Mouse (Mus musculus) midbrain, embryonic 15.5 days (tissue): Measurements from ENCODE around the gene Gdf11. TPM values are rescaled to one million over a fixed set of nuclear protein-coding genes. Genes with fewer than 3 reads are reported as not detected.

Experiments used
- ATAC-seq: fragments of 200-750 bp; cut with Nextera tagmentation; replicated peaks from 2 replicates; pipeline ENCODE4 v1.8.0; 2017; ENCODE audit warnings: moderate TSS enrichment
- H3K27ac ChIP-seq: fragments of 300-500 bp; sonication (generic); 2 replicates; pipeline ENCODE4 v1.5.1; 2015; ENCODE audit warnings: mild to moderate bottlenecking, inconsistent platforms
- H3K27me3 ChIP-seq: fragments of 300-500 bp; sonication (generic); replicated peaks from 2 replicates; pipeline ENCODE4 v1.6.1; 2015; ENCODE audit warnings: inconsistent platforms
- H3K36me3 ChIP-seq: fragments of 300-500 bp; sonication (generic); replicated peaks from 2 replicates; pipeline ENCODE4 v1.6.1; 2015; ENCODE audit warnings: inconsistent platforms
- H3K4me1 ChIP-seq: fragments of 300-500 bp; sonication (generic); 2 replicates; pipeline ENCODE4 v1.6.1; 2015; ENCODE audit warnings: inconsistent platforms
- H3K4me2 ChIP-seq: fragments of 300-500 bp; sonication (generic); 2 replicates; pipeline ENCODE4 v1.6.1; 2015; ENCODE audit warnings: inconsistent platforms, mild to moderate bottlenecking, moderate library complexity
- H3K4me3 ChIP-seq: fragments of 300-500 bp; sonication (generic); 2 replicates; pipeline ENCODE4 v1.5.1; 2015; ENCODE audit warnings: mild to moderate bottlenecking, inconsistent platforms
- H3K9ac ChIP-seq: fragments of 300-500 bp; sonication (generic); 2 replicates; pipeline ENCODE4 v1.6.1; 2015; ENCODE audit warnings: mild to moderate bottlenecking, inconsistent platforms
- H3K9me3 ChIP-seq: fragments of 300-500 bp; sonication (generic); 2 replicates; pipeline ENCODE4 v1.6.1; 2016; ENCODE audit warnings: inconsistent platforms
- WGBS: fragments of 180-500 bp; shearing (Covaris S2); methylation state at CpG from one replicate; pipeline ENCODE4 v1.1.7; 2015; ENCODE audit warnings: mixed read lengths; 5-methylcytosine and 5-hydroxymethylcytosine counted together
- polyA plus RNA-seq: library from polyadenylated mRNA; unstranded; fragments of >200 nt; fragmentation: Nextera tagmentation; extraction: Ambion mirVana; gene quantifications from 2 replicates; pipeline ENCODE4 v1.2.1, GENCODE M21; 2015

Gdf11 gene
- polyA plus RNA-seq, 1 experiment from 2014 or later = 10.9 TPM

DNA sequence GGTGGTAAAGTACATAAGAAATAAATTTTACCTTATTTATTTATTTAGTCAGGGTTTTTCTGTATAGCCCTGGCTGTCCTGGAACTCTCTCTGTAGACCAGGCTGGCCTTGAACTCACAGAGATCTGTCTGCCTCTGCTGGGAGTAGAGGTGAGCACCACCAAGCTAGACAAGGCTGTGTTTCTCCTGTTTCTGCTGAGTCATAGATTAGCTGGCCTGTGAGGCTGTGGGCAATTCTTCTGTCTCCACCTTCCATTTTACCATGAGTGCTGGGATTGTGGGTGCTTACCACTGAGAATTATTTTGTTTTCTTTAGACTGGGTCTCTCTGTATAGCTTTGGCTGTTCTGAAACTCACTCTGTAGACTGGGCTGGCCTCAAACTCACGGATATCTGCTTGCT, 9.9 kb upstream of the Gdf11 start:
- H3K4me3 ChIP-seq = no peak overlapping the region
- H3K27me3 ChIP-seq = peaks cover 7% of the 10 kb centered on the region
- no peak overlapping the region for H3K4me2 ChIP-seq
- H3K27ac ChIP-seq = no peak overlapping the region
- no peaks in the 10 kb centered on the region; the same call in 1 of the 2 replicates for H3K4me1 ChIP-seq
- no peaks in the 10 kb centered on the region for H3K36me3 ChIP-seq
- H3K9ac ChIP-seq = no peak overlapping the region
- no peaks in the 10 kb centered on the region for H3K9me3 ChIP-seq
- 72% methylated on average over 1 of the region's 1 CpGs for WGBS
- no peak for ATAC-seq

DNA sequence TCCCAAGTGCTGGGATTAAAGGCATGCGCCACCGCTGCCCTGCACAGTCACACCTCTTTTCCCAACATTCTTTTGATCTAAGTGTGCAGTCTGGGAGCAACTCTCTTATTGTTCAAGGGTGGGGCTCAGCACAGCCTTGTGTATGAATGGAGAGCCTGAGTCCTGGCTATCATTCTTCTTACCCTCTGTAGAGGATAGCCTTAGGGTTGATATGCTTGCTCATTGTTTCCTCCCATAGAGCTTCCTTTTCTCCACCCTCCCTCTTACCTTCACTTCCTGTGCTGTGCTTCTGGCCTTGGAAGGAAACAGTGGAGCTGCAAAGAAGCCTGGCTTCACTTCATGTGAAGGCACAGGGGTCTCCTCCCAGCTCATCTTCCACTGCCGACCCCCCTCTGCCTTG, 9.2 kb upstream of the Gdf11 start, which contains the start of gene Cd63:
Gene Cd63 (plus strand): TSS at position 292 of the 400 bp plus-strand sequence.
- Histone ChIP-seq H3K36me3 (no peaks in the 10 kb centered on the region), H3K9ac (no peak within 1 kb of the TSS), H3K27ac (no peak within 1 kb of the TSS), H3K4me2 (no peak within 1 kb of the TSS), H3K27me3 (peaks cover 15% of the 10 kb centered on the region), H3K9me3 (no peaks in the 10 kb centered on the region), H3K4me3 (no peak within 1 kb of the TSS), H3K4me1 (peaks cover 7% of the 10 kb centered on the region)
- WGBS = 83% methylated on average over 3 of the region's 3 CpGs
- ATAC-seq = no peak

DNA sequence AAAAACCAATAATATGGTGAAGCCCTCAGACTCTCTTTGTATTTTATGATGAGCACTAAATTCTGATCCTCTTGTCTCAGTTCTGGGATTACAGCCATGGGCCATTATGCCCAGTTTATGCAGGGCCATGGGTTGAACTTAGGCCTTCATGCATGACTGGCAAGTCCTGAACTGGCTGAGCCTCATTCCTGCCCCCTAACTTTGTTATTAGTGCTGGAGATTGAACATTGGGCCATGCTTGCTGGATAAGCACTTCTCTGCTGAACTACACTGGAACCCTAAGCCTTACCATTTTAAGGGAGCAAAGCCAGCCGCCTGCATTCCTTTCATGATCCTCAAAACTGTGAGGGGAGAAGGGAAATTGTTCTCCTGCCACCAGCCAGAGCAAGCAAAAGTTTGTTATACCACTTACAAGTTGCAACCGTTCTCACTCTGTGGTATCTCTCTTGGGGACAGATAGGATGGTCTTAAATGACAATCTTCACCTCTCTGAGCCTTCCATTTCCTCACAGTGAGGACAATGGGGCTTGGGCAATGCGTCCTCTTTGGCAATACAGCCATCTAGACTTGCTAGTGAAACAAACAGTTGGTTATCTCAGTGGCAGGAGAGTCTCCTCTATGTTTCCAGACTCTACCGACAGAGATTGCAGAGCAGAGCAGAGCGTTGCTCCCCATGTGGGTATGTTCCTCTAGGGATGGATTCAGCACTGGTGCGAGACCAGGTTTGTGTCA, 8.4 kb upstream of the Gdf11 start:
- no peak overlapping the region for H3K4me2 ChIP-seq
- peaks cover 16% of the 10 kb centered on the region for H3K27me3 ChIP-seq
- no peak for ATAC-seq
- 77% methylated on average over 6 of the region's 6 CpGs for WGBS
- peaks cover 9% of the 10 kb centered on the region for H3K4me1 ChIP-seq
- H3K9me3 ChIP-seq = no peaks in the 10 kb centered on the region
- H3K4me3 ChIP-seq = no peak overlapping the region
- no peaks in the 10 kb centered on the region for H3K36me3 ChIP-seq
- H3K9ac ChIP-seq = no peak overlapping the region
- no peak overlapping the region for H3K27ac ChIP-seq

DNA sequence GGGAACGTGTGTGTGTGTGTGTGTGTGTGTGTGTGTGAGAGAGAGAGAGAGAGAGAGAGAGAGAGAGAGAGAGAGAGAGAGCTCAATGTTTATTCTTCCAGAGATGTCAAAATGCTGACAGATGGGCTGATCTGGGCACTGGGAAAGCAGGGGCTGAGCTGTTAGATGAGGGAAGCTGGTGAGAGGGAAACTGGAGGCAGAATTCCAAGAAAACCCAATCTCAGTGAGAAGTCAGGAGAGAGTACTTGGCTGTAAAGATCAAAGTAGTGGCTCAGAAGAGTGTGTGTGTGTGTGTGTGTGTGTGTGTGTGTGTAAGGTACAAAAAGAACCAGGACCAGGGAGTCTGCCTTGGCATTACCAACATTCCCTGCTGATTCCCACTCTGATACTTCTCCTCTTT, 6.0 kb upstream of the Gdf11 start:
- 31% methylated on average over 1 of the region's 1 CpGs for WGBS
- Histone ChIP-seq H3K9me3 (no peaks in the 10 kb centered on the region), H3K9ac (no peak overlapping the region), H3K4me2 (no peak overlapping the region), H3K27ac (no peak overlapping the region), H3K36me3 (no peaks in the 10 kb centered on the region), H3K4me3 (no peak overlapping the region), H3K4me1 (peaks cover 16% of the 10 kb centered on the region), H3K27me3 (peaks cover 16% of the 10 kb centered on the region)
- no peak for ATAC-seq

DNA sequence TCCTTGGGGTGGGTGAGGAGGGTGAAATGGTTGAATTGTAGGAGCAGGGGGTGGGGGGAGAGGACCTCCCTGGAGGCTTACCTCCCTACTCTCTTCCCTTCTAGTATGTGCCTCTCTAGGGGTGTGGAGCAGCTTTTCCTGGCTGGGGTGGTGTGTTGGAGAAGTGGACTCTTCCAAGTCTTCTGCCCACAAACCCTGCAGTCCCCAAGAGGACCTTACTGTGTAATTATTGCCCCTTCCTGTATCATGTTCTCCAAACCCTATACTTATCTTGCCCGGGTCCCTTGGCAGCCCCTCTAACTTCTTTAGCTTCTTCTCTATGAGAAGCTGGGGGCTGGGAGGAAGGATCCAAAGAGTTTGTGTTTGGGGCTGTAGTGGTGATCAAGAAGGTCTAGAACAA, 5.3 kb upstream of the Gdf11 start:
- Histone ChIP-seq H3K36me3 (no peaks in the 10 kb centered on the region), H3K4me2 (0 out of 2 replicates have a peak overlapping the region, but pooled peaks have one; percentile 21), H3K9me3 (no peaks in the 10 kb centered on the region), H3K27ac (no peak overlapping the region), H3K4me1 (peaks cover 19% of the 10 kb centered on the region), H3K4me3 (no peak overlapping the region), H3K9ac (no peak overlapping the region), H3K27me3 (peaks cover 16% of the 10 kb centered on the region)
- 68% methylated on average over 1 of the region's 1 CpGs for WGBS
- ATAC-seq = no peak

DNA sequence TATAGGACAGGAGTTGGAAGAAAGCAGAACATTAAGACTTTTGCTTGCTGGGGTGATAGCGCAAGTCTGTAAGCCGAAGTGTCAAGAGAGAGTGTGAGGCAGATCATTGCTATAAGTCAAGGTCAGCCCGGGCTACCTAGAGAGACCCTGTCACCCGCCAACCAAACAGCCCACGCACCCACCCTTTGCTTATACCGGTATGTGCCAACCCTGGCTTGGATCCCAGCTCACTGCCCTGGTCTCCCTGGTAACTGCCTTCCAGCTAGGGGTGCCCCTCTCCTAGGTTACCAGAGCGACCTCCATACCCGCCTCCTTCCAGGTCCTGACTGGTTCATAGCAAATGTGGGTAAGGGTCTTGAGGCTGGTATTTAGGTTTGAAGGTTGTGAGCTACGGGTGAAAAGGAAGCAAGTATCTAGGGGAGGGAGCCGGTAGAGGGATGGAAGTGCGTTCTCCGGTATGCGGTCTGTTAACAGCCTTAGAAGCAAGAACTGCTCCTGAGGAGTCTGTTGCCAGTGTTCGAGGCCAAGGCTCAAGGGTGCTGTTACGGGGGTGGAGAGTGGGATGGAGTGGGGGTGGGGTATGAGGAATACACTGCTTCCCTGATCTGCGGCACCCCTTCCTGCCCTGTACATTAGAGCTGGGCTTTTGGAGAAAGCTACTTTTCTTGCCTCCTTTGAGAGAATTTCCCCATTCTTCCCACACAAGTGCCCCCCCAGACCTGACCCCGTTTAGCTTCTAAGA, 4.6 kb upstream of the Gdf11 start:
- H3K9ac ChIP-seq = no peak overlapping the region
- H3K4me1 ChIP-seq = peaks cover 19% of the 10 kb centered on the region
- H3K27ac ChIP-seq = 0 out of 2 replicates have a peak overlapping the region, but pooled peaks have one; percentile 32
- H3K27me3 ChIP-seq = peaks cover 16% of the 10 kb centered on the region
- peak overlapping the region; percentile 1; the same call in 1 of the 2 replicates for H3K4me3 ChIP-seq
- WGBS = 1% methylated on average over 17 of the region's 17 CpGs
- H3K4me2 ChIP-seq = peak overlapping the region; percentile 21
- ATAC-seq = peak; percentile 16
- no peaks in the 10 kb centered on the region for H3K36me3 ChIP-seq
- no peaks in the 10 kb centered on the region for H3K9me3 ChIP-seq

DNA sequence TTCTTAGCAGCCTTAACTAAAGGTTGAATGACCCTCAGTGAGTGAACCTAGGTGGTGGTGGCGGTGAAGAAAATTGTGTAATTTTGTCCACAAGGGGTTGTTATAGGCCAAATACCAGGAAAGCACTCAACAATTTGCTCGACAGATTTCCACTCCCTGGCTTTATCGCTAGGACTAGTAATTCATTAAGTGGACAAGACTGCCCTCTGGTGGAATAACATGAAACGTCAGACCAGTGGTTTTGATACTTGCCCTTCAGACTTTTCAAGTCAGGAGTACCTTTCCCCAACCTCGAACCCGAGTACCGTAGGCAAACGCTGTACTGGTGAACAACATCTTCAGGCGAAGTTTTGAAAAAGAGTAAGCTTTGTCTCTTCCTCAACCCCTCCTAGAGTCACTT, 3.9 kb upstream of the Gdf11 start:
- 0% methylated on average over 9 of the region's 9 CpGs for WGBS
- H3K36me3 ChIP-seq = no peaks in the 10 kb centered on the region
- H3K4me1 ChIP-seq = peaks cover 25% of the 10 kb centered on the region
- H3K9me3 ChIP-seq = no peaks in the 10 kb centered on the region
- ATAC-seq = 0 out of 2 replicates have a peak, but pooled peaks have one; percentile 3
- H3K27ac ChIP-seq = 0 out of 2 replicates have a peak overlapping the region, but pooled peaks have one; percentile 30
- H3K9ac ChIP-seq = no peak overlapping the region
- peaks cover 16% of the 10 kb centered on the region for H3K27me3 ChIP-seq
- peak overlapping the region; percentile 1; the same call in 1 of the 2 replicates for H3K4me3 ChIP-seq
- H3K4me2 ChIP-seq = peak overlapping the region; percentile 21

DNA sequence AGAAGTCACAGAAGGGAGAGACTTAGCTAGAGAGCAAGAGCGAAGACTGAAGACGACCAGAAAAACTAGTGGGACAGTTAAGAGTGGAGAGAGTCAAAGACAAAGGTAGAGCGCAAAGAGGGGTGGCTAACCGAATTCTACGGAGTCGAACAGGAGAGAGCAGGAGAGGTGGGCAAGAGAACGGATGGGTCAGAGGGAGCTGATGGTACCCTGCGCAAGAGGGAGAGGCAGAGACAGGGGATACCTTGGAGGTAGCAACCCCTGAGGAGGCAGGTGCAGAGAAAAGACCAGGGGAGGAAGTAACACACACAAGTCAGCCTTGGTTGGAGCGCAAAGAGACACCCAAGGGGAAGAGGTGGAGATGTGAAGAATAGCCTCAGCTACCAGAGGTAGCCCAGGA, 728 bp upstream of the Gdf11 start:
- WGBS = 2% methylated on average over 9 of the region's 9 CpGs
- H3K4me3 ChIP-seq = peak overlapping the region; percentile 63

DNA sequence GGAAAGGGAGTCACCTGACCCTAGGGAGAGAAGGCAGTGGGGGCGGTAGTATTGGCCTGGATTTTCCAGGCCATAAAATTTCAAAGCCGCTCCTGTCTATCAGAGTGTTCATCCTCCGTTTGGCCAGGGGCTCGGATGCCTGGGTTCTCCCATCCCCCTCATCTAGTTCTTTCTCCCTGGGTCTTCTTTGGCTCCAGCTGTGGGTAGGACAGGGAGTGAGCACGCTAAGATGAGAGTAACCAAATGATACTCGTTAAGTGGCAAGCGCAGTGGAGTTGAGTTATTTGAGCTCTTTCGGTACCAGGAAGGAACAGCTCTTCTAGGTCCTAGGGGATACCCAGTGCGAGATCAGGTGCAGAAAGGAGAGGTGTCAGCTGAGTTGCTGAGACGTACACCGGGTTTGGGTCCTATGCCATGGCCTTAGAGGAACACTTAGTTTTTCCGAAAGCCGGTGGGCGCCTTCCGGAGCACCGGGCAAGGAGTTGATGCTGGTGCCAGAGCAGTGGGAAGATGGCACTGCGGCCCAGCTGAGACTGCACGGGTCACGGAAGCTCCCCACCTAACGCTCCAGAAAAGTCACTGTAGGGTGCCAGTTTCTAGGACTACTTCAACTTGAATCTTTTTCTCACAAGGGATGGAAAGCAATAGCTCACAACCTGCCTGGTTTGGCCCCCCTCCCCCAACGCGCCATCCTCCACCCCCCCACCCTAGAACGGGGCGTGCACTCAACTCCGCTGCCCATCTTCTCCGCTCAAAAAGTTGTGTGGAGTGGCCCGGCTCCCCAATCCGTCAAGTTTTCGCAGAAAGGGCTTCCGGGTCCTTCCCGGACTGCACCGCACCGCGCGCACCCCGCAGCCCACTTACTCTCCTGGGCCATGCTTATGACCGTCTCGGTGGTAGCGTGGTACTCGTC, 879 bp downstream of the Gdf11 start:
- Histone ChIP-seq H3K4me3 (peak overlapping the region; percentile 63), H3K27me3 (peaks cover under 1% of the 10 kb centered on the region; the same call in 1 of the 2 replicates), H3K4me2 (peak overlapping the region; percentile 88), H3K27ac (peak overlapping the region; percentile 93), H3K36me3 (0 out of 2 replicates have a peak, but pooled peaks cover 8% of the 10 kb centered on the region), H3K9me3 (no peaks in the 10 kb centered on the region), H3K4me1 (peaks cover 38% of the 10 kb centered on the region), H3K9ac (peak overlapping the region; percentile 88)
- ATAC-seq = no peak; the same call in none of the 2 replicates
- WGBS = under 1% methylated on average over 40 of the region's 40 CpGs

More for the DNA sequence above, 728 bp upstream of the Gdf11 start:
- Histone ChIP-seq H3K4me1 (peaks cover 45% of the 10 kb centered on the region), H3K27me3 (peaks cover 16% of the 10 kb centered on the region), H3K9me3 (no peaks in the 10 kb centered on the region), H3K4me2 (peak overlapping the region; percentile 88), H3K9ac (peak overlapping the region; percentile 88), H3K27ac (peak overlapping the region; percentile 93), H3K36me3 (no peaks in the 10 kb centered on the region)
- ATAC-seq = peak; percentile 22

DNA sequence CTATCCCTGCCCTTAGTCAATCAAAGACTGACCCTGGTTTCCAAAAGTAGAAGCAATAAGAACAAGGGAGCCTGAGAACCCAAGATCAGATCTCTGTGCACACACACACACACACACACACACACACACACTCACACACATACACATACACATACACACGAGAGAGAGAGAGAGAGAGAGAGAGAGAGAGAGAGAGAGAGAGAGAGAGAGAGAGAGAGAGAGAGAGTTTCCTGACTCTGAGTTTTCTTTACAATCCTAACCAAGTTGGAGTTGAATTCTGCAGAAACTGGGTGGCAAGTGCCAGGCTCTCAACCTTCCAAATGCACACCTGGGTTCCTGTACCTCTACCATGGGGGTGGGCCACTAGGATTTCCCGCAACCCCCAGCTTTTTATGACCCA, 1.7 kb downstream of the Gdf11 start:
- Histone ChIP-seq H3K27me3 (no peaks in the 10 kb centered on the region), H3K4me3 (peak overlapping the region; percentile 63), H3K9me3 (no peaks in the 10 kb centered on the region), H3K36me3 (peaks cover 11% of the 10 kb centered on the region; the same call in 1 of the 2 replicates), H3K9ac (peak overlapping the region; percentile 88; the same call in 1 of the 2 replicates), H3K4me2 (peak overlapping the region; percentile 88), H3K27ac (peak overlapping the region; percentile 93; the same call in 1 of the 2 replicates), H3K4me1 (peaks cover 37% of the 10 kb centered on the region)
- no peak for ATAC-seq
- WGBS = 7% methylated on average over 1 of the region's 2 CpGs

DNA sequence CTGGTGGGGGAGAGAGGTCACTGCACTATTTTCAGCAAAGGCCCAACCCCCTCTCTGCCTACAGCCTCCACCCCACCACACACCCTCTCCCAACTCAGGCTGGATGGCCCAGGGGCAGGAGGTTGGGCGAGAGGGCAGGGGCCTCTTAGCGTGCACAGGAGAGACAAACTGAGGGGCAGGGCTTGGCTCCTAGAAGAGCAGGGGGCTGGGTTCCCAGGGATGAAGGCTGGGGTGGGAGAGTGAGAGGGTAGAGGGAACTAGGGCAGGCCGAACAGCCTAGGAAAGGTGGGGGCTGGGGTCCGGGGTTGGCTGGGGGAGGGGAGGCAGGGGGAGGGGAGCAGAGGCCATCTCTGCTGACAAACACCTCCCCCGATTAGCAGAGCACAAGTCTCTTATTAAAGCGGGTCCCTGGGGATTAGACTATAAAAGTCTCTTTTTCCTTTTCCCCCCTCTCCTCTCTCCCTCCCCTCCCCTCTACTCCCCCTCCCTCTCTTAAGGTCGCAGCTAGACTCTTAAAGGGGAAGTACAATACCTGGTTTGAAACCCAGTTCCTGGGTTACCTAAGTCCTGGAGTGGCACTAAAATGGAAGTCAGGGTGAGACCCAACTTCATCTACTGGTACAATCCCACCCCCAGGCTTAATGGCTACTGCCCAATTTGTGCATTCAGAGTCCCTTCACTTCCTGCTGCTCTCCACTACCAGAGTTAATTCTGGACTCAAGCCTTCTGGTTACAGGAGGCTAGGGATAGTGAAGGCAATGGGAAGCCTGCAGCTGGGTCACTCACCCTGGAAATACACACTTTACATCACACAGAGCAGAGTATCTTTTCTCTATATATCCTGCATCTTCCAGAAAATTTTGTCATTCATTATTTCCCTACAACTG, 2.3 kb downstream of the Gdf11 start:
- Histone ChIP-seq H3K9me3 (no peaks in the 10 kb centered on the region), H3K27ac (peak overlapping the region; percentile 72), H3K9ac (peak overlapping the region; percentile 52), H3K4me2 (peak overlapping the region; percentile 88), H3K27me3 (no peaks in the 10 kb centered on the region), H3K36me3 (peaks cover 13% of the 10 kb centered on the region; the same call in 1 of the 2 replicates), H3K4me1 (peaks cover 37% of the 10 kb centered on the region), H3K4me3 (peak overlapping the region; percentile 63)
- peak; percentile 42 for ATAC-seq
- 6% methylated on average over 6 of the region's 7 CpGs for WGBS
